Mouse (Mus musculus) heart, adult 18-20 months (tissue): ENCODE measurements around the gene Chil1. TPM values are rescaled to one million over a fixed set of nuclear protein-coding genes. Genes with fewer than 3 reads are reported as not detected.
A peak's percentile ranks its signal among the peaks of the same experiment; 100 is the strongest.

ENCODE experiments used
- DNase-seq, 2 experiments: peaks; one replicate each; pipeline ENCODE4 v3.0.0; 2021 to 2022; ENCODE audit warnings: mixed read lengths in 1 of 2
- total RNA-seq, 2 experiments: library from RNA; stranded (reverse); gene quantifications; 2 replicates each; pipeline ENCODE4 v1.2.3; 2021

Gene Chil1
- total RNA-seq, 2 experiments from 2014 or later: 0.42 to 1.0 TPM

DNA sequence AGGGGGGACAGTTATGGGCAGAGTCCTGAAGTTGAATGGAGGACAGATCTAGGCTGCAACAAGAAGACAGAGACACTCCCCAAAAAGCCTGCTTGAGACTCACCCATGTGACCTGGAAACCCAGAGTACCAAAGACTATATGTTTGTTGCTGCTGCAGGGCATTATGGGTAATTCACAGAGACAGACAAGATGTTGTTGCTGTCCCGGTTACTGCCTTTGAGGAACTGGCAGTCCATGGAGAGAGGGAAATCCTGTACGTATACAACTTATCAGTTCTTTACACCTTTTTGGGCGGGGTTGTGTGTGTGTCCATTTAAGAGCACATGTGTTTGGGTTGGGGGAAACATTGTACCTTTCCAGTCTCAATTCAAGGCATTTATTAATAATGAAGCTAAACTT lies 49.7 kb downstream of the Chil1 start:
- no peak for DNase-seq

DNA sequence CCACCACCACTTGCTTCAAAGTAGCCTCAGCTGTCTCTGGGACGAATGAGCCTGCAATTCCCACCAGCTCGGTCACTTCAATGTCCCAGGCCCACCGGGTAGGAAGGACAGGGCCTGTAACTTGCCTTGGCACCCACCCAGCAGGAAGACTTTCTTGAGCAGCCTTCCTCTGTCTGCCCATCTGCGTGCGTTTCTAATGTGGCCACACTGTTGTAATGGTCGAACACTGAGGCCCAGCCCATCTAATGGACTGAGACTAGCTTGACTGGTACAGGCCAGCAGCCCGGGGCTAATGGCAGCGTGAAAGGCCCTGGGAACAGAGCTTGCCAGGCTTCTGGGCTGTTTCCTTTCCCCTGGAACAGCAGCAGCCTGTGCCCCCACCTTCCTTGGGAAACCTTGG lies 50.4 kb downstream of the Chil1 start:
- DNase-seq: peak in 1 of 2 experiments; percentile 35

DNA sequence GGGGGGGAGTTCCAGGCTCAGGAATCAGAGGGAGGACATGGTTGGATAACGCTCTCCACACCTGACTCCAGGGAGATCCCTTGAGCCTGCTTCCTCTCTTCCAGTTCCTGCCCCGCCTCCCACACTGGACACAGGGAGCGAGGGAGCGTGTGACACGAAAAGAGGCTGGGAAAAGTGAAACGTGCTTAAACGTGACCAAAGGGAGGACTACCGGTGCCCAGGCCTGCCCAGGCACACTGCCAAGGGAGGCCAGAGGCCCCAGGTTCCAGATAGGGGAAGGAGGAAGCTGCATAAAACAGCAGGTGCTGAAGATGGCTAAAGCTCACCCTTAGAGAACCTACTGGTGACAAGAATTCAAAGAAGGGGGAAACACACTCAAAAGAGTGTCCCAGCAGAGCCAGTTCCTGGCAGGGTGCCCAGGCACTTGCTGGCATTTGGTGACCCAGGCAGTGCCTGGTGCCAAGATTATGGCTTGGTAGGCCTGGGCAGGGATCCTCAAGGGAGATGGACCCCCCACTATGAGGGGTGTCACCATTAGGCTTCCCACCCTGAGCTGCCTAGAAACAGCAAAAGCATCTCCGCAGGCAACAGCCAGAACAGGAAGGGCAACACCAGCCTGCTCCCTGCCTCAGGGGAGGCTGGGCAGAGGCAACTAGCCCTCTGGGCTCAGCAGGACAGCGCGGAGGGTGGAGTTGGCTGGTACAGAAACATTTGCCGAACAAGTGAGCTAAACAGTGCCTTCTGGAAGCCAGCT lies 51.0 kb downstream of the Chil1 start:
- DNase-seq: peak; percentile 51 to 66

DNA sequence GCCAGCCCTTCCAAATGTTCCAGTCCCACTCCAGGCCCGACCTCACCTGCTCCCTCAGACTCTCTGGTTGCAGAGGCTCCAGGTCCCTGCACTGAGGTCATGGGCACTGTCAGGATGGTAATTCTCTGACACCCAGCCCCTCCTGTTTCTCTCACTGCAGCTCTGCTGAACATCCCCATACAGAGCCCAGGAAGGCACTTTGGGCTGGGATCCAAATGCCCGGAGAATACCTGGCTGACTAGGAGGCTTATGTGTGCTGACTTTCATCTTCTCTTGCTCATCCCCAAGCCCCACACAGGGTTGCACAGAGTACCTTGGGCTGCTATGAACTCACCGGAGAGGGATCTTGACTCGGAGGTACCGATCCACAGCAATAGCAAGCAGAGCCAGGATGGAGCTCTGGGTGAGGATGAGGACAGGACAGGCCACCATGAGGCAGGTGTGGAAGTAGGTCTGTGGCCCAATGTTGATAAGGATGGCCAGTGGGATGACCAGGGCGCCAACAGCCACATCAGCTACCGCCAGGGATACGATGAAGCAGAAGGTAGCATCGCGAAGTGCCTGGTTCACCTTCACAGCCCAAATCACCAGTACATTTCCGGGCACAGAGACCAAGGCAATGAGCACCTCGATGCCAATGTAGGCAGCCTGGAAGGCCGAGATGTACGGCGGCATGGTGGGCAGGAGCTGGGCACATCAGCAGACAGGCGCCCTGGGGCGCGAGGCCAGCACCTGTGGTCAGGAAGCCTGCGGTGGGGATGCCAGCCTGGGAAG lies 51.9 kb downstream of the Chil1 start:
- peak in 1 of 2 experiments; percentile 38 for DNase-seq

DNA sequence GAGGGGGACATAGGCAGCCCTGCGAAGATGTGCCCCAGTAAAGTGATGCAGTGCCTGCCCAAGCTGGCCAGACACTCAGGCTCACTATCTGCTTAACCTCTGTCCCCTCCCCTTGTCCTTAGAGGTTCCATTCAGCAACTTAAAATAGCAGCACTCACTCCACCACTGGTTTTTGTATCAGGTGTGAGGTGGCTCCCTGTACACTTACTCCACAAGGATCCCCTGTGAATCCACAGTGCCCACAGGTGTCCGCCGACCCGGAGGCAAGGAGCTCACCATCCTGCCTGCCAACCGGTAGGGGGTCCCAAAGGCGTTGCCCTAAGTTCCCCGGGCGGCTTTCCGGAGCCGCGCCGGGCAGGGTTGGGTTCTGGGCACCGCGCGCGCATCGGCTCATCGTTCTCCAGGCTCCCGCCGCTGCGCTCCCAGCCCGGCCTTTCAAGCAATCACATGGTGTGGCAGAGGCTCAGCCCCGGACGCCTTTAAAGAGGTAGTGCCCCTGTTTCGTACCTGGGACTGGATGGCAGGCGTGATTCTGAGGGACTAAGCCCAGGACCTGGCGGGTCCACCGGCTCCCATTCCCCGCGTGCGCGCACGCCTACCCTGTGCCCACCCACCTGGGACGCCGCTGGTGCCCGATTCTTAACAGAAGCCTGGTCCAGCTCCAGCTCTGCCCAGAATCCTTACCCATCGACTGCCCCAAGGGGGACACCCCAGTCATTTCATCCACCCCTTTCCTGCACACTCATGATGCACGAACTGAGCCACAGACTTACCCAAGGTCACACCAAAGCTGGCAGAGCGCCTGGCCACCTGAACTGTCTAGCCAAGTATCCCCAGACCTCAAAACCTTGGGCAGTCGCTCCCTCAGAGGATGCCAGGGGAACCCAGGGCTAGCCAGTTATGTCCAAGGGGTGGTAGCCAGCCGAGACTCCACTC lies 52.7 kb downstream of the Chil1 start:
- DNase-seq: peak; percentile 54 to 71

DNA sequence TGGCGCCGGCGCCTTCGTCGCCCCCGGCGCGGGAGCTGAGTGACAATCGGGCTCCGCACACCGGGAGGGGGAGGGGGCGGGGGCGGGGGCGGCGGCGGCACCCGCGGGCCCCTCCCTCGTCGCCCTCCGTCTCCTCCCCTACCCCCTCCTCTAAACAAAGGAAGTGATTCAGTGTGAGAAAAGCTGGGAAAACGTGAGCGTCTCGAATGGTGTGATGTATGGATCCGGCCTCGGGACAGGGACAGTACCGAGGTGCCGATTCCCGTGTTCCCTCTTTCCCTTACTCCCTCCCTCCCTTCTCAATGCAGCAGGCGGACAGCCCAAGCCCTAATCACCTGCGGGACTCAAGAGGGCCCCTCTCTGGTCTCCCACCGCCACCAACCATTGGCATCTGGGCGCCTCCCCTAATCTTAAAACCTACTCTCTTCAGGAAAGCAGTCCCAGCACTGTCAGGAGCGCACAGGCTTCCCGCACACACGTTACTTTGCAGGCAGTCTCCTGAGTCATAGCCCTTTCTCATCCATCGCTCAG lies 53.5 kb downstream of the Chil1 start, which contains the start of gene Adora1:
Gene Adora1 (minus strand): TSS at position 41 of the 531 bp plus-strand sequence.
- peak in 1 of 2 experiments; percentile 31 for DNase-seq

DNA sequence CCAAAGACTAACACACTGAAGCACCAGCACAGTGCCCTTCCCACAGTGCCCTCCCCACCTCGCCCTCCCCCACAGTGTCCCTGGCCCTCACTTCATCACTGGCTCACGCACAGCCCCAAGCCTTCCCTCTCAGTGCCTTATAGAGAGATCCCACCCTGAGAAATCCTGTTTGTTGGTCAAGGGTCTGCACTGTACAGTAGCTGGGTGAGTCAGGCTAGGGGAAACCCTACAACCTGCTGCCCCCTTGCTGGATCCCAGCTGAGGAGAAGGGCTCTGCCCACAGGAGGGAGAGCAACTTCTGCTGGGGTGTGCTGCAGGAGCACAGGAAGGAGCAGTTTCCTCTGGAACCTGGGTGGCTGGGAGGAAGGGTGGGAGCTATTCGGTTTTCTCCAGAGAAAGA lies 54.2 kb downstream of the Chil1 start:
- no peak for DNase-seq

DNA sequence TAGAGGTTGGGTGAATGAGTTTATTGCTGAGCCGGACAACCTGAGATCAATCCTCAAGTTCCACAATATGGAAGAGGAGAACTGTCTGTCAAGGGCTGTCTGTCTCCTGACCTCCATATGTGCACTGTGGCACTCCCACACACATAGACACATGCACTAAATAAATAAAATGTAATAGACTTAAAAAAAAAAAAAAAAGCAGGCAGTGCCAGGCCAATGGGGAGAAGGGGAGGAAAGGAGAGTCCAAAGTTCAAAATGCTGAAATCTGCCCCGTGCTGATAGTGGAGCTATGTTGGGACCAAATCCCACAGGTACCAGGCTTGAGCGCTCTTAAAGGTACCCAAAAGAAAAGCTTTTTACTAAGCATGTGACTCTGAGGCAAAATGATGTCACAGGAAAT lies 55.5 kb downstream of the Chil1 start:
- no peak for DNase-seq

Other genes starting within 250 kb of the Chil1 start
- gene Fmod, start 144.9 kb upstream of the Chil1 start, total RNA-seq: 1 to 10 TPM; 6.2 to 9.3 TPM
- 10 to 100 TPM; 31.1 to 32.0 TPM for gene Btg2, start 103.1 kb upstream of the Chil1 start, total RNA-seq
- not detected for gene Chit1, start 70.9 kb upstream of the Chil1 start, total RNA-seq
- gene Mybph, start 11.3 kb downstream of the Chil1 start, total RNA-seq: not detected
- gene Adora1, start 53.3 kb downstream of the Chil1 start, total RNA-seq: 10 to 100 TPM in 1 of 2 experiments, 1 to 10 TPM in 1; 7.1 to 12.8 TPM
- gene Myog, start 107.8 kb downstream of the Chil1 start, total RNA-seq: not detected
- gene Ppfia4, start 150.8 kb downstream of the Chil1 start, total RNA-seq: 1 to 10 TPM; 1.1 to 1.5 TPM
- gene Tmem183a, start 179.8 kb downstream of the Chil1 start, total RNA-seq: 10 to 100 TPM; 11.1 to 14.2 TPM
- not detected for gene 4933406M09Rik, start 203.8 kb downstream of the Chil1 start, total RNA-seq
- gene Cyb5r1, start 223.4 kb downstream of the Chil1 start, total RNA-seq: 10 to 100 TPM; 27.4 to 28.0 TPM
- 100 to 1,000 TPM; 126 to 129 TPM for gene Adipor1, start 233.2 kb downstream of the Chil1 start, total RNA-seq